Mouse (Mus musculus) lung, adult 18-20 months (tissue): ENCODE data around the gene Gm36079.
"Not testable (repeated sequence)": the region's sequence is repeated elsewhere in the genome, so short reads cannot be mapped to it uniquely, and the experiment has no call there.

Experiments used
- DNase-seq, 2 experiments: peaks; one replicate each; pipeline ENCODE4 v3.0.0; 2022; ENCODE audit warnings: mixed read lengths in 2 of 2

Gene Gm36079

GRCm38 (mm10) chr13:120015348-120016007, 11.3 kb downstream of the Gm36079 start:
- not testable (repeated sequence) for DNase-seq

- not testable (repeated sequence) for DNase-seq
These were observed 12.8 kb downstream of the Gm36079 start for GRCm38 (mm10) chr13:120013962-120014361.

GRCm38 (mm10) chr13:120013544-120013943, 13.3 kb downstream of the Gm36079 start:
- not testable (repeated sequence) for DNase-seq

- not testable (repeated sequence) for DNase-seq
These were observed 16.7 kb downstream of the Gm36079 start for GRCm38 (mm10) chr13:120010068-120010467.

GRCm38 (mm10) chr13:119999215-119999614, 27.6 kb downstream of the Gm36079 start:
- not testable (repeated sequence) for DNase-seq

- DNase-seq, result not testable (repeated sequence)
These were observed 28.2 kb downstream of the Gm36079 start for GRCm38 (mm10) chr13:119998442-119999086.

- DNase-seq, result not testable (repeated sequence)
These were observed 34.8 kb downstream of the Gm36079 start for GRCm38 (mm10) chr13:119991917-119992496.

- not testable (repeated sequence) for DNase-seq
These were observed 35.5 kb downstream of the Gm36079 start for GRCm38 (mm10) chr13:119991264-119991663.
